ENCODE assay signal across 14 mouse cellular contexts in genomic region chr17:46828935-46829334, GRCm38 (mm10). TPM values are rescaled to one million over a fixed set of nuclear protein-coding genes. Genes with fewer than 3 reads are reported as not detected.
DNase-seq lines count a peak whose midpoint lies in the region; ATAC-seq and TF ChIP-seq lines count a peak whose summit lies in the region.
"Had no signal": no experiment of that assay in that cellular context is flagged by ENCODE, and none has a peak within 500 bp of the region (broad histone marks: within the 10 kb centered on the region; RNA-seq: fewer than 3 reads in every experiment).

No protein-coding gene starts in this region.

- no peak overlapping the region for H3K4me2 ChIP-seq in kidney, embryonic 14.5 days (replicated peaks; ENCODE audit: low read depth, low read length)
- H3K4me2 ChIP-seq: heart, embryonic 13.5 days; lung, embryonic 15.5 days had no signal

- H3K4me3 ChIP-seq in spleen, adult 2 months (ENCODE audit: extremely low read depth, insufficient read depth, insufficient read length) = no peak overlapping the region
- H3K4me3 ChIP-seq in gastrocnemius, adult 2 months = no peak overlapping the region
- no peak overlapping the region for H3K4me3 ChIP-seq in kidney, embryonic 14.5 days (ENCODE audit: low read length)
- H3K4me3 ChIP-seq: heart, embryonic 13.5 days; lung, embryonic 15.5 days; midbrain, embryonic 10.5 days had no signal

- intact Hi-C loops in gastrocnemius, adult 2 months (cut with DNase I) = no loop called here

- H3K27ac ChIP-seq in spleen, adult 2 months (ENCODE audit: insufficient read depth, low read length) = peak overlapping the region; percentile 52
- no peak overlapping the region for H3K27ac ChIP-seq in gastrocnemius, adult 2 months
- H3K27ac ChIP-seq in kidney, embryonic 14.5 days (ENCODE audit: low read depth, low read length) = no peak overlapping the region
- H3K27ac ChIP-seq: heart, embryonic 13.5 days; lung, embryonic 15.5 days; midbrain, embryonic 10.5 days had no signal

- no peak for TF ChIP-seq POLR2A in spleen, adult 2 months (IDR thresholded peaks at IDR 0.05; ENCODE audit: low read depth, low read length)

- H3K9ac ChIP-seq in kidney, embryonic 14.5 days (ENCODE audit: low read depth, low read length) = no peak overlapping the region
- H3K9ac ChIP-seq: heart, embryonic 13.5 days; lung, embryonic 15.5 days had no signal

- ATAC-seq in activated CD4-positive, CD25-positive, alpha-beta regulatory T cell, adult 4 months = peak; percentile 87
- no peak for ATAC-seq in kidney, embryonic 14.5 days (ENCODE audit: low FRiP score, low TSS enrichment)

- TF ChIP-seq CTCF in spleen, adult 2 months (IDR thresholded peaks at IDR 0.05; ENCODE audit: extremely low read depth, insufficient read depth, insufficient read length, insufficient replicate concordance) = no peak
- TF ChIP-seq CTCF in gastrocnemius, adult 2 months (IDR thresholded peaks at IDR 0.05) = no peak

- DNase-seq in spleen, adult 2 months (ENCODE audit: low read depth in 1 of 2, low spot score in 2 of 2) = peak; percentile 30 to 47
- DNase-seq in spleen, postnatal 14 days (ENCODE audit: low spot score in 2 of 2) = no peak
- DNase-seq in naive thymus-derived CD4-positive, alpha-beta T cell, adult 2 months (ENCODE audit: low read depth) = peak; percentile 64
- DNase-seq in thymus, postnatal 25 days = peak; percentile 69
- DNase-seq in gastrocnemius, adult 2 months = no peak
- no peak for DNase-seq in adrenal gland, adult 8-10 months
- DNase-seq: cerebellum, postnatal 25 days; gastrocnemius, postnatal 14 days; heart, postnatal 4 days had no signal

- 14% methylated on average over 3 of the region's 3 CpGs for WGBS in spleen, adult 2 months
- 91% methylated on average over 3 of the region's 3 CpGs for WGBS in kidney, embryonic 14.5 days

- peaks cover 7% of the 10 kb centered on the region; the same call in 1 of the 2 replicates for H3K4me1 ChIP-seq in spleen, adult 2 months (ENCODE audit: control insufficient read depth, insufficient read depth, insufficient read length)
- H3K4me1 ChIP-seq in kidney, embryonic 14.5 days (ENCODE audit: control insufficient read depth, insufficient read depth, low read length) = peaks cover 7% of the 10 kb centered on the region

- peaks cover 25% of the 10 kb centered on the region for H3K36me3 ChIP-seq in spleen, adult 2 months (ENCODE audit: control insufficient read depth, insufficient read depth, low read length)
- H3K36me3 ChIP-seq in kidney, embryonic 14.5 days (ENCODE audit: control insufficient read depth, insufficient read depth, low read length) = peaks cover 22% of the 10 kb centered on the region

- no peaks in the 10 kb centered on the region for H3K9me3 ChIP-seq in kidney, embryonic 14.5 days (ENCODE audit: control insufficient read depth, low read length)
- H3K9me3 ChIP-seq: heart, embryonic 13.5 days; lung, embryonic 15.5 days; midbrain, embryonic 10.5 days had no signal

- no peaks in the 10 kb centered on the region for H3K27me3 ChIP-seq in spleen, adult 2 months (ENCODE audit: control insufficient read depth, insufficient read depth, low read length)
- no peaks in the 10 kb centered on the region for H3K27me3 ChIP-seq in kidney, embryonic 14.5 days (ENCODE audit: control insufficient read depth, insufficient read depth, low read length)
- H3K27me3 ChIP-seq: heart, embryonic 13.5 days; lung, embryonic 15.5 days had no signal

RNA-seq across cellular contexts. Expression of gene Bicral, which starts 29.3 kb away (rescaled TPM):
- 14.4 and 14.5 TPM in 2 replicates for polyA plus RNA-seq in spleen, adult 2 months (2012; rRNA removed)
- polyA plus RNA-seq in activated CD4-positive, CD25-positive, alpha-beta regulatory T cell, adult 4 months (2017; shearing (Covaris generic)) = 1 to 10 TPM; 8.3 to 8.5 TPM
- 10 to 100 TPM; 11.9 to 13.4 TPM for total RNA-seq in gastrocnemius, adult 2 months (2021)
- 2.6 and 5.2 TPM in 2 replicates for polyA plus RNA-seq in kidney, embryonic 14.5 days (2014; fragmentation: Nextera tagmentation; extraction: Ambion mirVana)
- 10 to 100 TPM; 22.1 to 32.4 (median 26.6) TPM for total RNA-seq in adrenal gland, adult 8-10 months (2022)

RNA-seq across cellular contexts. Expression of gene Rpl7l1, which starts 46.5 kb away (rescaled TPM):
- polyA plus RNA-seq in spleen, adult 2 months (2012; rRNA removed) = 13.7 and 14.0 TPM in 2 replicates
- polyA plus RNA-seq in activated CD4-positive, CD25-positive, alpha-beta regulatory T cell, adult 4 months (2017; shearing (Covaris generic)) = 100 to 1,000 TPM; 144 to 146 TPM
- total RNA-seq in gastrocnemius, adult 2 months (2021) = 10 to 100 TPM; 34.9 to 55.9 TPM
- polyA plus RNA-seq in kidney, embryonic 14.5 days (2014; fragmentation: Nextera tagmentation; extraction: Ambion mirVana) = 139 and 164 TPM in 2 replicates
- total RNA-seq in adrenal gland, adult 8-10 months (2022) = 10 to 100 TPM; 78.9 to 89.9 (median 83.8) TPM

RNA-seq across cellular contexts. Expression of gene 2310039H08Rik, which starts 56.5 kb away (rescaled TPM):
- 37.3 and 73.8 TPM in 2 replicates for polyA plus RNA-seq in spleen, adult 2 months (2012; rRNA removed)
- 10 to 100 TPM; 20.0 to 25.1 TPM for polyA plus RNA-seq in activated CD4-positive, CD25-positive, alpha-beta regulatory T cell, adult 4 months (2017; shearing (Covaris generic))
- 10 to 100 TPM; 31.3 to 33.2 TPM for total RNA-seq in gastrocnemius, adult 2 months (2021)
- 73.6 and 92.5 TPM in 2 replicates for polyA plus RNA-seq in kidney, embryonic 14.5 days (2014; fragmentation: Nextera tagmentation; extraction: Ambion mirVana)
- total RNA-seq in adrenal gland, adult 8-10 months (2022) = 10 to 100 TPM; 53.9 to 87.1 (median 61.4) TPM

Comparison
In these comparisons a context has a peak if more than half of its experiments do, and no peak if none do; other contexts are left out.
1. DNase-seq: peak in spleen, adult 2 months (2 of 2), naive thymus-derived CD4-positive, alpha-beta T cell, adult 2 months (single experiment) and thymus, postnatal 25 days (single experiment); none in spleen, postnatal 14 days (0 of 2), gastrocnemius, adult 2 months (single experiment) and adrenal gland, adult 8-10 months (single experiment).